Mouse (Mus musculus): ENCODE measurements around the gene Arhgef10l. TPM values are rescaled to one million over a fixed set of nuclear protein-coding genes. Genes with fewer than 3 reads are reported as not detected.

The Arhgef10l gene
- polyA plus RNA-seq, 1 experiment from 2014 or later, result 6.3 TPM

- DNase-seq (no peak), ATAC-seq (no peak)
- peaks cover 13% of the 10 kb centered on the region for H3K4me1 ChIP-seq (ENCODE audit: insufficient read depth)
- no peaks in the 10 kb centered on the region for H3K9me3 ChIP-seq (ENCODE audit: low read length)
- no peaks in the 10 kb centered on the region for H3K27me3 ChIP-seq (ENCODE audit: insufficient read depth, low read length)
- no peak overlapping the region for H3K27ac ChIP-seq (ENCODE audit: low read depth)
- H3K36me3 ChIP-seq (replicated peaks; ENCODE audit: insufficient read depth, low read length), result peaks cover 83% of the 10 kb centered on the region
- H3K4me3 ChIP-seq (ENCODE audit: low read depth, low read length), result no peak overlapping the region
- no peak overlapping the region for H3K4me2 ChIP-seq (ENCODE audit: low read depth, low read length)
- 90% methylated on average over 7 of the region's 7 CpGs for WGBS (ENCODE audit: insufficient replicate concordance)
- TF ChIP-seq CTCF (IDR thresholded peaks at IDR 0.05; ENCODE audit: low read depth) (no peak), EP300 (IDR thresholded peaks at IDR 0.05; ENCODE audit: low read depth) (no peak)
- no peak overlapping the region; the same call in 1 of the 2 replicates for H3K9ac ChIP-seq (replicated peaks)
These were observed 43.3 kb upstream of the Arhgef10l start for GRCm38 (mm10) chr4:140709111-140709510.

GRCm38 (mm10) chr4:140708297-140708927 lies 42.6 kb upstream of the Arhgef10l start:
- H3K4me1 ChIP-seq (ENCODE audit: insufficient read depth), result peaks cover 14% of the 10 kb centered on the region
- no peak overlapping the region; the same call in 1 of the 2 replicates for H3K9ac ChIP-seq (replicated peaks)
- H3K4me2 ChIP-seq (ENCODE audit: low read depth, low read length), result no peak overlapping the region
- DNase-seq (no peak), ATAC-seq (peak; percentile 26; the same call in 1 of the 2 replicates)
- H3K4me3 ChIP-seq (ENCODE audit: low read depth, low read length), result no peak overlapping the region
- WGBS (ENCODE audit: insufficient replicate concordance), result 60% methylated on average over 18 of the region's 18 CpGs
- TF ChIP-seq EP300 (IDR thresholded peaks at IDR 0.05; ENCODE audit: low read depth) (no peak), CTCF (IDR thresholded peaks at IDR 0.05; ENCODE audit: low read depth) (no peak)
- no peaks in the 10 kb centered on the region for H3K9me3 ChIP-seq (ENCODE audit: low read length)
- no peak overlapping the region for H3K27ac ChIP-seq (ENCODE audit: low read depth)
- peaks cover 76% of the 10 kb centered on the region for H3K36me3 ChIP-seq (replicated peaks; ENCODE audit: insufficient read depth, low read length)
- H3K27me3 ChIP-seq (ENCODE audit: insufficient read depth, low read length), result no peaks in the 10 kb centered on the region

- WGBS (ENCODE audit: insufficient replicate concordance), result 71% methylated on average over 4 of the region's 4 CpGs
- H3K4me1 ChIP-seq (ENCODE audit: insufficient read depth), result peaks cover 20% of the 10 kb centered on the region
- H3K27me3 ChIP-seq (ENCODE audit: insufficient read depth, low read length), result no peaks in the 10 kb centered on the region
- H3K36me3 ChIP-seq (replicated peaks; ENCODE audit: insufficient read depth, low read length), result peaks cover 68% of the 10 kb centered on the region
- no peak for TF ChIP-seq EP300 (IDR thresholded peaks at IDR 0.05; ENCODE audit: low read depth)
- TF ChIP-seq CTCF (IDR thresholded peaks at IDR 0.05; ENCODE audit: low read depth), result no peak
- no peak overlapping the region for H3K27ac ChIP-seq (ENCODE audit: low read depth)
- H3K4me2 ChIP-seq (ENCODE audit: low read depth, low read length), result no peak overlapping the region
- H3K9me3 ChIP-seq (ENCODE audit: low read length), result no peaks in the 10 kb centered on the region
- H3K9ac ChIP-seq (replicated peaks), result no peak overlapping the region
- ATAC-seq (no peak), DNase-seq (no peak)
- H3K4me3 ChIP-seq (ENCODE audit: low read depth, low read length), result no peak overlapping the region
These were observed 41.8 kb upstream of the Arhgef10l start for GRCm38 (mm10) chr4:140707615-140708014.

- peak overlapping the region; percentile 91 for H3K4me2 ChIP-seq (ENCODE audit: low read depth, low read length)
- ATAC-seq (no peak), DNase-seq (no peak)
- peak overlapping the region; percentile 90 for H3K9ac ChIP-seq (replicated peaks)
- H3K36me3 ChIP-seq (replicated peaks; ENCODE audit: insufficient read depth, low read length), result peaks cover 34% of the 10 kb centered on the region
- H3K4me3 ChIP-seq (ENCODE audit: low read depth, low read length), result 0 out of 2 replicates have a peak overlapping the region, but pooled peaks have one; percentile 69
- no peaks in the 10 kb centered on the region for H3K27me3 ChIP-seq (ENCODE audit: insufficient read depth, low read length)
- TF ChIP-seq CTCF (IDR thresholded peaks at IDR 0.05; ENCODE audit: low read depth) (no peak), EP300 (IDR thresholded peaks at IDR 0.05; ENCODE audit: low read depth) (no peak)
- no peak overlapping the region; the same call in 1 of the 2 replicates for H3K27ac ChIP-seq (ENCODE audit: low read depth)
- WGBS (ENCODE audit: insufficient replicate concordance), result 49% methylated on average over 4 of the region's 4 CpGs
- H3K4me1 ChIP-seq (ENCODE audit: insufficient read depth), result peaks cover 34% of the 10 kb centered on the region
- H3K9me3 ChIP-seq (ENCODE audit: low read length), result no peaks in the 10 kb centered on the region
These were observed 38.4 kb upstream of the Arhgef10l start for GRCm38 (mm10) chr4:140704166-140704565.

- Histone ChIP-seq H3K9me3 (ENCODE audit: low read length) (no peaks in the 10 kb centered on the region), H3K36me3 (replicated peaks; ENCODE audit: insufficient read depth, low read length) (peaks cover 29% of the 10 kb centered on the region), H3K4me2 (ENCODE audit: low read depth, low read length) (peak overlapping the region; percentile 91), H3K9ac (replicated peaks) (peak overlapping the region; percentile 90), H3K4me3 (ENCODE audit: low read depth, low read length) (peak overlapping the region; percentile 69), H3K4me1 (ENCODE audit: insufficient read depth) (peaks cover 38% of the 10 kb centered on the region), H3K27me3 (ENCODE audit: insufficient read depth, low read length) (no peaks in the 10 kb centered on the region), H3K27ac (ENCODE audit: low read depth) (peak overlapping the region; percentile 94; the same call in 1 of the 2 replicates)
- 26% methylated on average over 8 of the region's 8 CpGs for WGBS (ENCODE audit: insufficient replicate concordance)
- TF ChIP-seq CTCF (IDR thresholded peaks at IDR 0.05; ENCODE audit: low read depth), result no peak
- no peak for TF ChIP-seq EP300 (IDR thresholded peaks at IDR 0.05; ENCODE audit: low read depth)
- DNase-seq (no peak), ATAC-seq (no peak)
These were observed 37.8 kb upstream of the Arhgef10l start for GRCm38 (mm10) chr4:140703636-140704035.

- DNase-seq (peak; percentile 92), ATAC-seq (peak; percentile 79)
- Histone ChIP-seq H3K36me3 (replicated peaks; ENCODE audit: insufficient read depth, low read length) (peaks cover 21% of the 10 kb centered on the region), H3K4me1 (ENCODE audit: insufficient read depth) (peaks cover 38% of the 10 kb centered on the region), H3K27ac (ENCODE audit: low read depth) (peak overlapping the region; percentile 94), H3K9ac (replicated peaks) (peak overlapping the region; percentile 90), H3K9me3 (ENCODE audit: low read length) (no peaks in the 10 kb centered on the region), H3K27me3 (ENCODE audit: insufficient read depth, low read length) (no peaks in the 10 kb centered on the region), H3K4me2 (ENCODE audit: low read depth, low read length) (peak overlapping the region; percentile 91), H3K4me3 (ENCODE audit: low read depth, low read length) (peak overlapping the region; percentile 69)
- TF ChIP-seq EP300 (IDR thresholded peaks at IDR 0.05; ENCODE audit: low read depth) (no peak), CTCF (IDR thresholded peaks at IDR 0.05; ENCODE audit: low read depth) (no peak)
- under 1% methylated on average over 34 of the region's 68 CpGs for WGBS (ENCODE audit: insufficient replicate concordance)
These were observed 37.0 kb upstream of the Arhgef10l start for GRCm38 (mm10) chr4:140702611-140703327.

All from liver, postnatal 0 days (tissue).